Comparison of ENCODE assay signal across 8 mouse cellular contexts in genomic region chr6:39264722-39265121, GRCm38 (mm10). TPM values are rescaled to one million over a fixed set of nuclear protein-coding genes. Genes with fewer than 3 reads are reported as not detected.
DNase-seq lines count a peak whose midpoint lies in the region; ATAC-seq lines count a peak whose summit lies in the region.

No protein-coding gene starts in this region.

- no peak overlapping the region for H3K9ac ChIP-seq in heart, embryonic 16.5 days (ENCODE audit: low read length)
- H3K9ac ChIP-seq in forebrain, embryonic 14.5 days (ENCODE audit: low read length): no peak overlapping the region

- peaks cover 14% of the 10 kb centered on the region for H3K4me1 ChIP-seq in heart, embryonic 16.5 days (ENCODE audit: control insufficient read depth, insufficient read depth, low read length)
- no peaks in the 10 kb centered on the region for H3K4me1 ChIP-seq in forebrain, embryonic 14.5 days (ENCODE audit: control insufficient read depth, insufficient read depth, low read length)

- WGBS in heart, embryonic 16.5 days: 34% methylated on average over 4 of the region's 4 CpGs
- 80% methylated on average over 4 of the region's 4 CpGs for WGBS in forebrain, embryonic 14.5 days

- no peaks in the 10 kb centered on the region for H3K9me3 ChIP-seq in heart, embryonic 16.5 days (replicated peaks; ENCODE audit: control insufficient read depth, low read length)
- no peaks in the 10 kb centered on the region for H3K9me3 ChIP-seq in forebrain, embryonic 14.5 days (replicated peaks; ENCODE audit: control insufficient read depth, low read length)

- peak overlapping the region; percentile 28 for H3K27ac ChIP-seq in heart, embryonic 16.5 days (ENCODE audit: low read length)
- H3K27ac ChIP-seq in forebrain, embryonic 14.5 days (ENCODE audit: low read depth, low read length): no peak overlapping the region

- peak; percentile 78 to 88 for DNase-seq in kidney, postnatal 25 days
- peak; percentile 44 for DNase-seq in lung, postnatal 25 days (ENCODE audit: low spot score)
- no peak for DNase-seq in frontal cortex, postnatal 25 days (ENCODE audit: low spot score in 2 of 2)
- DNase-seq in retina, postnatal 1 day: no peak
- DNase-seq in layer of hippocampus, postnatal 14 days (ENCODE audit: low spot score in 2 of 2): no peak
- no peak for DNase-seq in forebrain, embryonic 14.5 days (ENCODE audit: low spot score)

- H3K4me2 ChIP-seq in heart, embryonic 16.5 days (ENCODE audit: low read depth, low read length): no peak overlapping the region
- H3K4me2 ChIP-seq in forebrain, embryonic 14.5 days (ENCODE audit: low read length): no peak overlapping the region

- H3K4me3 ChIP-seq in heart, embryonic 16.5 days (ENCODE audit: low read length): no peak overlapping the region
- H3K4me3 ChIP-seq in forebrain, embryonic 14.5 days (ENCODE audit: low read depth, low read length): no peak overlapping the region

- peak; percentile 58 for ATAC-seq in common myeloid progenitor, adult 5-6 weeks (replicated peaks; ENCODE audit: low read depth, poor library complexity, severe bottlenecking)
- ATAC-seq in heart, embryonic 16.5 days (replicated peaks; ENCODE audit: extremely low read depth, insufficient read depth, low FRiP score): peak; percentile 70
- ATAC-seq in forebrain, embryonic 14.5 days: no peak

- no peaks in the 10 kb centered on the region for H3K27me3 ChIP-seq in heart, embryonic 16.5 days (ENCODE audit: control insufficient read depth, insufficient read depth, low read length)
- no peaks in the 10 kb centered on the region for H3K27me3 ChIP-seq in forebrain, embryonic 14.5 days (replicated peaks; ENCODE audit: control insufficient read depth, insufficient read depth, low read length)

- no peaks in the 10 kb centered on the region for H3K36me3 ChIP-seq in heart, embryonic 16.5 days (ENCODE audit: control insufficient read depth, insufficient read depth)
- no peaks in the 10 kb centered on the region for H3K36me3 ChIP-seq in forebrain, embryonic 14.5 days (ENCODE audit: control insufficient read depth, insufficient read depth, low read length)

RNA-seq across cellular contexts. Expression of gene Kdm7a, which starts 58.1 kb away (rescaled TPM):
- total RNA-seq in common myeloid progenitor, adult 5-6 weeks (2017): 13.6 and 19.3 TPM in 2 replicates
- polyA plus RNA-seq in heart, embryonic 16.5 days (2015; fragmentation: Nextera tagmentation; extraction: Ambion mirVana): 4.3 and 5.1 TPM in 2 replicates
- total RNA-seq in layer of hippocampus, postnatal 14 days (2021): 10 to 100 TPM; 29.8 to 33.0 TPM
- polyA plus RNA-seq in forebrain, embryonic 14.5 days (2014; fragmentation: Nextera tagmentation; extraction: Ambion mirVana): 4.7 and 5.9 TPM in 2 replicates

Comparison
In these comparisons a context has a peak if more than half of its experiments do, and no peak if none do; other contexts are left out.
1. DNase-seq: peak in kidney, postnatal 25 days (2 of 2) and lung, postnatal 25 days (single experiment); none in frontal cortex, postnatal 25 days (0 of 2), retina, postnatal 1 day (single experiment), layer of hippocampus, postnatal 14 days (0 of 2) and forebrain, embryonic 14.5 days (single experiment).